Mouse (Mus musculus): ENCODE measurements around the gene Ezr.

DNA sequence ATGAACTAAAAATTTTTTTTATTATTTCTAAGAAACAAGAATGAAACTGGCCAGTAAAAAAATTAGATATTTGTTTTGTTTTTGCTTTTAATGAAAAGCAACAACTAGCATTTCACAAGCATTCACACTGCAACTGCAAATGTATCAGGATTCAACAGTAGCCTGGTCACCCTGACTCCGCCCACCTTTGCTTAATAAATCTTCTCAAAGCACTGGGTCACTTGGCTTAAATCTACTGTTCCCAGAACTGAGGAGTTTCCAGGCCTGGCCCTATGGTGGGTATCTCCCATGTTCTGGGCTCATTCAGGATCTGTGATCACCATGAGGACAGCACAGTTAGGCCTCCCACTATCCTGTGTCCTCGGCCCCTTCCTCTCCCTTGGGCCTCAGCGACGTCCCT, 17.9 kb downstream of the Ezr start:
- TF ChIP-seq GATA1 (IDR thresholded peaks at IDR 0.05; ENCODE audit: low read length) (no peak), TAL1 (IDR thresholded peaks at IDR 0.05; ENCODE audit: low read length) (no peak)
